Mouse (Mus musculus): ENCODE measurements around the gene Hist1h3f. TPM values are rescaled to one million over a fixed set of nuclear protein-coding genes. Genes with fewer than 3 reads are reported as not detected.
"Not testable (repeated sequence)": the region's sequence is repeated elsewhere in the genome, so short reads cannot be mapped to it uniquely, and the experiment has no call there.

Hist1h3f gene
- total and polyA plus RNA-seq, 2 experiments, result 0.29 to 11.1 TPM

DNA sequence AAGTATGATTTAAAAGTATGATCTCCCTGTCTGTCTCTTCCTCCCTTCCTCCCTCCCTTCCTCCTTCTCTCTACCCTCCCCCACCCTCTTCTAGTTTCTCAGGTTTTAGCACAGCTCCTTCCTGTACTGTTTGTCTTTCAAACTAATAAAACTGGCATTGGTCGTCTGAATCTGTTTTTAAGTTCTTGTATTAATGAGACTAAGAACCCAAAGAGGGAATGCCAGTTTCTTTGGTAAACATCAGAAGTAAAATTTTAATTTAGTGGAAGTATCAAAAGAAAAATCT, 43.0 kb downstream of the Hist1h3f start:
- H3K27ac ChIP-seq (replicated peaks; ENCODE audit: insufficient read depth, low read depth, low read length), result peak overlapping the region; percentile 35; the same call in 1 of the 2 replicates
- WGBS, result 23% methylated on average over 1 of the region's 1 CpGs
- TF ChIP-seq POLR2A (IDR thresholded peaks at IDR 0.05; ENCODE audit: extremely low read depth, insufficient read depth, low read length) (no peak), CTCF (IDR thresholded peaks at IDR 0.05; ENCODE audit: low read depth, low read length) (no peak)
- no peak for DNase-seq (ENCODE audit: extremely low read depth, low read depth, low spot score)
- no peaks in the 10 kb centered on the region for H3K27me3 ChIP-seq (ENCODE audit: control insufficient read depth, insufficient read depth, low read length)
- no peaks in the 10 kb centered on the region for H3K36me3 ChIP-seq (ENCODE audit: control insufficient read depth, insufficient read depth, low read length)
- H3K9ac ChIP-seq (ENCODE audit: low read depth, low read length), result no peak overlapping the region; the same call in 1 of the 2 replicates
- H3K79me2 ChIP-seq (ENCODE audit: control insufficient read depth, insufficient read depth, low read length), result no peaks in the 10 kb centered on the region
- H3K4me1 ChIP-seq (ENCODE audit: control insufficient read depth, insufficient read depth, low read length), result peaks cover 11% of the 10 kb centered on the region; the same call in 1 of the 2 replicates
- peak overlapping the region; percentile 72; the same call in 1 of the 2 replicates for H3K4me3 ChIP-seq (ENCODE audit: insufficient read depth, low read depth, low read length)

DNA sequence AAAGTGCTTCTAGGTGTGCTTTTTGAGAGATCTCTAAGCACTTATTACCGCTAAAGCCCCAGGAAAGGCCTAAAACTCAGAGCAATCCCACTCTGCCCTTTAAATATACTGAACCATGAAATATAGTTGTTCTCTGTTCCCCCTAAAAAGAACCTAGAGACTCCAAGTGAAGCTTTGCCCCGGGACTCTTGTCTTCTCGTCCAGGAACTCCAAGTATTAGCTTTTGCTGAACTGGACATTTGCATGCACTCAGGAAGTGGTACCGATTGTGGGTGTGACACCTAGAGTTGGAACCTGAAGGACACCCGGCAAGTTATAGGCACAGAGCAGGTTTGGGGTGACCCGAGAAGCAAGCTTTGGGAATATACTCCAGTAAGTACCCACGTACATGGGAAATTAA, 47.4 kb downstream of the Hist1h3f start:
- Histone ChIP-seq H3K36me3 (ENCODE audit: control insufficient read depth, insufficient read depth, low read length) (no peaks in the 10 kb centered on the region), H3K79me2 (ENCODE audit: control insufficient read depth, insufficient read depth, low read length) (no peaks in the 10 kb centered on the region), H3K4me1 (ENCODE audit: control insufficient read depth, insufficient read depth, low read length) (peaks cover 5% of the 10 kb centered on the region; the same call in 1 of the 2 replicates), H3K27ac (replicated peaks; ENCODE audit: insufficient read depth, low read depth, low read length) (no peak overlapping the region), H3K4me3 (ENCODE audit: insufficient read depth, low read depth, low read length) (no peak overlapping the region), H3K9ac (ENCODE audit: low read depth, low read length) (no peak overlapping the region), H3K27me3 (ENCODE audit: control insufficient read depth, insufficient read depth, low read length) (no peaks in the 10 kb centered on the region)
- TF ChIP-seq CTCF (IDR thresholded peaks at IDR 0.05; ENCODE audit: low read depth, low read length) (no peak), POLR2A (IDR thresholded peaks at IDR 0.05; ENCODE audit: extremely low read depth, insufficient read depth, low read length) (no peak)
- DNase-seq (ENCODE audit: extremely low read depth, low read depth, low spot score), result no peak
- WGBS, result 93% methylated on average over 7 of the region's 7 CpGs

DNA sequence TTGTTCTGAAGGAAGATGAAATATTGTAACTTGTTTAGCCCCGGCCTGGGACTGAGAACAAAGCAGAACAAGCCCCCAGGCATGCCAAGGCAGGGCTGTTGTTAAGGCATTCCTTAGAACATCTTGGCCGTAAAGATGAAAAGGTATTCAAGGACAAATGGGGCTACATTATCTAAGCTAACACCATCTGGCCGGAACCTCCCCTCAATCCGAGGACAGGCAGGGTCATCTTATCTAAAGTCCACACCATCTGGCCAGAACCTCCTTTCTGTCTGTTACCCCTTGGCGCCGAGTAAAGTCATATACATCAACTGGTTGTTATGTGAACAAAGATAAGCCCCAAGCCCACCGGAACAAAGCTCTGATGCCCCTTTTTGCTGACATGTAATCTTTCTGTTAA, 48.0 kb downstream of the Hist1h3f start:
- H3K36me3 ChIP-seq (ENCODE audit: control insufficient read depth, insufficient read depth, low read length); H3K4me3 ChIP-seq (ENCODE audit: insufficient read depth, low read depth, low read length); H3K4me1 ChIP-seq (ENCODE audit: control insufficient read depth, insufficient read depth, low read length); H3K79me2 ChIP-seq (ENCODE audit: control insufficient read depth, insufficient read depth, low read length); DNase-seq (ENCODE audit: extremely low read depth, low read depth, low spot score); H3K27me3 ChIP-seq (ENCODE audit: control insufficient read depth, insufficient read depth, low read length); H3K27ac ChIP-seq (replicated peaks; ENCODE audit: insufficient read depth, low read depth, low read length); H3K9ac ChIP-seq (ENCODE audit: low read depth, low read length): not testable (repeated sequence)
- 85% methylated on average over 7 of the region's 7 CpGs for WGBS

DNA sequence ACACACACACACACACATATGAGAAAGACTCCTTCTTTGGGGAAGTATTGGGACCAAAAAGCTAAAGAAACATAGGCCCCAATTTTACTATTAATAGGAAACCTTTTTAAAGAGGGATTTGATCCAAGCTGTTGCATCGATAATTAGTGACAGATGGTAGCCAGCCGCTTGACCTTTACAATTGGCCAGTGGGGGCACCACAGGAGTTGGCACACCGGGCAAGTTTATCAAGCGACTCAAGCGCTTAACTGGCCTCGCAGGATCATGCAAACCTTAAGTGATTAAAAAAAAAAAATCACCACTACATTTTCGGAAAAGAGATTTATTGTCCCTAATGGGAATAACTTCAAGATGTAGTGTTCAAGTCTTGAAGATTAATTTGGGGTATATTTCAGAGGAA, 48.8 kb downstream of the Hist1h3f start:
- 75% methylated on average over 7 of the region's 7 CpGs for WGBS
- TF ChIP-seq CTCF (IDR thresholded peaks at IDR 0.05; ENCODE audit: low read depth, low read length), result no peak
- TF ChIP-seq POLR2A (IDR thresholded peaks at IDR 0.05; ENCODE audit: extremely low read depth, insufficient read depth, low read length), result no peak
- no peaks in the 10 kb centered on the region for H3K36me3 ChIP-seq (ENCODE audit: control insufficient read depth, insufficient read depth, low read length)
- H3K4me3 ChIP-seq (ENCODE audit: insufficient read depth, low read depth, low read length), result no peak overlapping the region
- no peaks in the 10 kb centered on the region for H3K79me2 ChIP-seq (ENCODE audit: control insufficient read depth, insufficient read depth, low read length)
- H3K9ac ChIP-seq (ENCODE audit: low read depth, low read length), result no peak overlapping the region
- no peak for DNase-seq (ENCODE audit: extremely low read depth, low read depth, low spot score)
- H3K4me1 ChIP-seq (ENCODE audit: control insufficient read depth, insufficient read depth, low read length), result peaks cover 2% of the 10 kb centered on the region; the same call in 1 of the 2 replicates
- H3K27me3 ChIP-seq (ENCODE audit: control insufficient read depth, insufficient read depth, low read length), result no peaks in the 10 kb centered on the region
- H3K27ac ChIP-seq (replicated peaks; ENCODE audit: insufficient read depth, low read depth, low read length), result no peak overlapping the region

DNA sequence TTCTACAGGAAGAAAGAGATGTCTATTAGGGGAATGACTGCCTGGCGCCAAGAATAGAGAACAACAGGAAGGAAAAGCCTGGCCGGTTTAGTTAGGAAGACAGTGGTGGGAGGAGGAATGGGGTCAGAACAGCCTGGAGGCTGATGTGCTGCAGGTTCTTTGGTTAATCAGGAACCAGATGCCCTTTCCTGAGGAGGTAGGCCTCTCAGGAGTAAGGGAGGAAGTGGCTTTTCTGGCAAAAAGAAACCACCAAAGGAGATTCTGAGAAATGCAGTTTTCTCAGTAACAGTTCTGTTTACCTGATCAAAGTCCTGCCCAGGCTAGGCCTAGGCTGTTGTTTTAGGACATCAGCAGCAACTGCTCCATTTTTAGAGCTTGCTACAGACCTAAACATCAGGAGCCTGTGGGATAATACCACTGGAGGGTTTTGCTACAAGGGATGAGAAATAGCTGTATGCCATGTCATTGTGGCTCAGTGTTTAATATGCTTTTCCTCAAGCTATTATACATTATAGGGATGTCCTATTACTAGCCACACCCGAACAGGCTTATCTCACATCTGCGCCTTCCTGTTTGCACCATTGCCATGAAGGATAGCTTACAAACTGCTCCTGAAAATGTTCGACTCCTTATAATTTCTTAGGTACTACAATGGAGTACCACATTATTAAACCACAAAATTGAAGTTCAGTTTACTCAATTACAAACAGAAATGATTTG, 49.4 kb downstream of the Hist1h3f start:
- H3K36me3 ChIP-seq (ENCODE audit: control insufficient read depth, insufficient read depth, low read length), result no peaks in the 10 kb centered on the region
- H3K27ac ChIP-seq (replicated peaks; ENCODE audit: insufficient read depth, low read depth, low read length), result peak overlapping the region; percentile 68; the same call in 1 of the 2 replicates
- WGBS, result 66% methylated on average over 5 of the region's 5 CpGs
- no peak overlapping the region for H3K4me3 ChIP-seq (ENCODE audit: insufficient read depth, low read depth, low read length)
- no peaks in the 10 kb centered on the region for H3K79me2 ChIP-seq (ENCODE audit: control insufficient read depth, insufficient read depth, low read length)
- no peak overlapping the region for H3K9ac ChIP-seq (ENCODE audit: low read depth, low read length)
- DNase-seq (ENCODE audit: extremely low read depth, low read depth, low spot score), result peak; percentile 52
- H3K4me1 ChIP-seq (ENCODE audit: control insufficient read depth, insufficient read depth, low read length), result peaks cover 2% of the 10 kb centered on the region; the same call in 1 of the 2 replicates
- TF ChIP-seq CTCF (IDR thresholded peaks at IDR 0.05; ENCODE audit: low read depth, low read length) (no peak), POLR2A (IDR thresholded peaks at IDR 0.05; ENCODE audit: extremely low read depth, insufficient read depth, low read length) (no peak)
- H3K27me3 ChIP-seq (ENCODE audit: control insufficient read depth, insufficient read depth, low read length), result no peaks in the 10 kb centered on the region

Other genes starting within 250 kb of the Hist1h3f start
Only the 30 nearest of the 34 such genes appear.
- 8.1 and 9.7 TPM in 2 replicates for gene Zfp322a, start 174.8 kb upstream of the Hist1h3f start, total RNA-seq (2014; rRNA removed)
- 0.60 and 1.3 TPM in 2 replicates for gene Zfp322a, start 174.8 kb upstream of the Hist1h3f start, polyA plus RNA-seq (2012; rRNA removed)
- 3.5 and 3.7 TPM in 2 replicates for gene Abt1, start 120.2 kb upstream of the Hist1h3f start, total RNA-seq (2014; rRNA removed)
- gene Abt1, start 120.2 kb upstream of the Hist1h3f start, polyA plus RNA-seq (2012; rRNA removed), result 2.1 TPM in 2 replicates
- not detected in 2 replicates for gene Btn1a1, start 78.2 kb upstream of the Hist1h3f start, total RNA-seq (2014; rRNA removed)
- gene Btn1a1, start 78.2 kb upstream of the Hist1h3f start, polyA plus RNA-seq (2012; rRNA removed), result not detected in 2 replicates
- not detected in 2 replicates for gene Btn2a2, start 55.2 kb upstream of the Hist1h3f start, total RNA-seq (2014; rRNA removed)
- gene Btn2a2, start 55.2 kb upstream of the Hist1h3f start, polyA plus RNA-seq (2012; rRNA removed), result not detected in 2 replicates
- gene Hist1h4h, start 13.0 kb upstream of the Hist1h3f start, total RNA-seq (2014; rRNA removed), result 706 and 873 TPM in 2 replicates
- gene Hist1h4h, start 13.0 kb upstream of the Hist1h3f start, polyA plus RNA-seq (2012; rRNA removed), result 8.5 and 26.7 TPM in 2 replicates
- 9.2 and 13.4 TPM in 2 replicates for gene Hist1h2af, start 10.1 kb upstream of the Hist1h3f start, total RNA-seq (2014; rRNA removed)
- 2.1 and 2.9 TPM in 2 replicates for gene Hist1h2af, start 10.1 kb upstream of the Hist1h3f start, polyA plus RNA-seq (2012; rRNA removed)
- 5.6 and 12.9 TPM in 2 replicates for gene Hist1h3g, start 8.6 kb upstream of the Hist1h3f start, total RNA-seq (2014; rRNA removed)
- 0.26 TPM in 1 of 2 replicates, not detected in the other for gene Hist1h3g, start 8.6 kb upstream of the Hist1h3f start, polyA plus RNA-seq (2012; rRNA removed)
- 1.3 and 1.5 TPM in 2 replicates for gene Hist1h2bh, start 660 bp upstream of the Hist1h3f start, total RNA-seq (2014; rRNA removed)
- gene Hist1h2bh, start 660 bp upstream of the Hist1h3f start, polyA plus RNA-seq (2012; rRNA removed), result 0.07 and 0.09 TPM in 2 replicates
- gene Hist1h4f, start 7.6 kb downstream of the Hist1h3f start, total RNA-seq (2014; rRNA removed), result 77.8 and 101 TPM in 2 replicates
- gene Hist1h4f, start 7.6 kb downstream of the Hist1h3f start, polyA plus RNA-seq (2012; rRNA removed), result 0.97 TPM in 1 of 2 replicates, not detected in the other
- 2.5 and 3.0 TPM in 2 replicates for gene Hist1h1d, start 9.2 kb downstream of the Hist1h3f start, total RNA-seq (2014; rRNA removed)
- gene Hist1h1d, start 9.2 kb downstream of the Hist1h3f start, polyA plus RNA-seq (2012; rRNA removed), result 0.02 and 0.12 TPM in 2 replicates
- 19.9 and 26.8 TPM in 2 replicates for gene Hist1h3e, start 18.3 kb downstream of the Hist1h3f start, total RNA-seq (2014; rRNA removed)
- gene Hist1h3e, start 18.3 kb downstream of the Hist1h3f start, polyA plus RNA-seq (2012; rRNA removed), result 2.1 and 2.6 TPM in 2 replicates
- 2.8 and 6.6 TPM in 2 replicates for gene Hist1h2ae, start 27.2 kb downstream of the Hist1h3f start, total RNA-seq (2014; rRNA removed)
- 0.57 TPM in 2 replicates for gene Hist1h2ae, start 27.2 kb downstream of the Hist1h3f start, polyA plus RNA-seq (2012; rRNA removed)
- gene Hist1h2bg, start 27.3 kb downstream of the Hist1h3f start, total RNA-seq (2014; rRNA removed), result 37.2 and 44.6 TPM in 2 replicates
- 4.0 and 4.4 TPM in 2 replicates for gene Hist1h2bg, start 27.3 kb downstream of the Hist1h3f start, polyA plus RNA-seq (2012; rRNA removed)
- gene Hist1h2bf, start 30.1 kb downstream of the Hist1h3f start, total RNA-seq (2014; rRNA removed), result 4.6 and 5.4 TPM in 2 replicates
- gene Hist1h2bf, start 30.1 kb downstream of the Hist1h3f start, polyA plus RNA-seq (2012; rRNA removed), result 0.39 TPM in 1 of 2 replicates, not detected in the other
- 5.4 and 11.5 TPM in 2 replicates for gene Hist1h2ad, start 30.3 kb downstream of the Hist1h3f start, total RNA-seq (2014; rRNA removed)
- 1.1 TPM in 1 of 2 replicates, not detected in the other for gene Hist1h2ad, start 30.3 kb downstream of the Hist1h3f start, polyA plus RNA-seq (2012; rRNA removed)
- gene Hist1h3d, start 31.7 kb downstream of the Hist1h3f start, total RNA-seq (2014; rRNA removed), result 3.4 and 5.9 TPM in 2 replicates
- 0.48 and 0.87 TPM in 2 replicates for gene Hist1h3d, start 31.7 kb downstream of the Hist1h3f start, polyA plus RNA-seq (2012; rRNA removed)
- gene Hist1h4d, start 37.5 kb downstream of the Hist1h3f start, total RNA-seq (2014; rRNA removed), result 162 and 174 TPM in 2 replicates
- 2.1 and 2.8 TPM in 2 replicates for gene Hist1h4d, start 37.5 kb downstream of the Hist1h3f start, polyA plus RNA-seq (2012; rRNA removed)
- gene Hist1h2be, start 77.1 kb downstream of the Hist1h3f start, total RNA-seq (2014; rRNA removed), result 5.4 and 6.6 TPM in 2 replicates
- gene Hist1h2be, start 77.1 kb downstream of the Hist1h3f start, polyA plus RNA-seq (2012; rRNA removed), result 0.28 and 0.60 TPM in 2 replicates
- gene Hist1h1e, start 78.5 kb downstream of the Hist1h3f start, total RNA-seq (2014; rRNA removed), result 22.0 and 27.0 TPM in 2 replicates
- 0.73 and 0.77 TPM in 2 replicates for gene Hist1h1e, start 78.5 kb downstream of the Hist1h3f start, polyA plus RNA-seq (2012; rRNA removed)
- 4.9 and 6.2 TPM in 2 replicates for gene Hist1h2ac, start 139.9 kb downstream of the Hist1h3f start, total RNA-seq (2014; rRNA removed)
- gene Hist1h2ac, start 139.9 kb downstream of the Hist1h3f start, polyA plus RNA-seq (2012; rRNA removed), result 0.12 and 0.22 TPM in 2 replicates
- gene Hist1h2bc, start 140.1 kb downstream of the Hist1h3f start, total RNA-seq (2014; rRNA removed), result 228 and 265 TPM in 2 replicates
- gene Hist1h2bc, start 140.1 kb downstream of the Hist1h3f start, polyA plus RNA-seq (2012; rRNA removed), result 312 and 443 TPM in 2 replicates
- gene Hist1h1t, start 151.8 kb downstream of the Hist1h3f start, total RNA-seq (2014; rRNA removed), result not detected in 2 replicates
- not detected in 2 replicates for gene Hist1h1t, start 151.8 kb downstream of the Hist1h3f start, polyA plus RNA-seq (2012; rRNA removed)
- gene Hist1h4c, start 154.4 kb downstream of the Hist1h3f start, total RNA-seq (2014; rRNA removed), result 190 and 256 TPM in 2 replicates
- 0.95 and 3.1 TPM in 2 replicates for gene Hist1h4c, start 154.4 kb downstream of the Hist1h3f start, polyA plus RNA-seq (2012; rRNA removed)
- gene Hfe, start 166.8 kb downstream of the Hist1h3f start, total RNA-seq (2014; rRNA removed), result 30.4 and 35.3 TPM in 2 replicates
- gene Hfe, start 166.8 kb downstream of the Hist1h3f start, polyA plus RNA-seq (2012; rRNA removed), result 32.6 and 40.9 TPM in 2 replicates
- gene Hist1h1c, start 194.8 kb downstream of the Hist1h3f start, total RNA-seq (2014; rRNA removed), result 43.6 and 68.1 TPM in 2 replicates
- 20.9 and 31.6 TPM in 2 replicates for gene Hist1h1c, start 194.8 kb downstream of the Hist1h3f start, polyA plus RNA-seq (2012; rRNA removed)
- gene Hist1h3c, start 201.6 kb downstream of the Hist1h3f start, total RNA-seq (2014; rRNA removed), result 8.0 and 24.1 TPM in 2 replicates
- 0.20 and 0.27 TPM in 2 replicates for gene Hist1h3c, start 201.6 kb downstream of the Hist1h3f start, polyA plus RNA-seq (2012; rRNA removed)
- 41.9 and 75.6 TPM in 2 replicates for gene Hist1h2bb, start 202.7 kb downstream of the Hist1h3f start, total RNA-seq (2014; rRNA removed)
- gene Hist1h2bb, start 202.7 kb downstream of the Hist1h3f start, polyA plus RNA-seq (2012; rRNA removed), result 0.41 and 0.55 TPM in 2 replicates
- 19.4 and 55.8 TPM in 2 replicates for gene Hist1h2ab, start 207.1 kb downstream of the Hist1h3f start, total RNA-seq (2014; rRNA removed)
- gene Hist1h2ab, start 207.1 kb downstream of the Hist1h3f start, polyA plus RNA-seq (2012; rRNA removed), result 0.45 and 1.0 TPM in 2 replicates
- gene Hist1h3b, start 208.2 kb downstream of the Hist1h3f start, total RNA-seq (2014; rRNA removed), result 15.2 and 31.1 TPM in 2 replicates
- gene Hist1h3b, start 208.2 kb downstream of the Hist1h3f start, polyA plus RNA-seq (2012; rRNA removed), result 0.23 and 0.58 TPM in 2 replicates
- 62.4 and 63.4 TPM in 2 replicates for gene Hist1h4b, start 213.0 kb downstream of the Hist1h3f start, total RNA-seq (2014; rRNA removed)
- gene Hist1h4b, start 213.0 kb downstream of the Hist1h3f start, polyA plus RNA-seq (2012; rRNA removed), result 1.2 TPM in 1 of 2 replicates, not detected in the other

Measured in liver, adult 2 months (tissue).